Mouse (Mus musculus): ENCODE results near the gene Arhgap45.

Gene Arhgap45

DNA sequence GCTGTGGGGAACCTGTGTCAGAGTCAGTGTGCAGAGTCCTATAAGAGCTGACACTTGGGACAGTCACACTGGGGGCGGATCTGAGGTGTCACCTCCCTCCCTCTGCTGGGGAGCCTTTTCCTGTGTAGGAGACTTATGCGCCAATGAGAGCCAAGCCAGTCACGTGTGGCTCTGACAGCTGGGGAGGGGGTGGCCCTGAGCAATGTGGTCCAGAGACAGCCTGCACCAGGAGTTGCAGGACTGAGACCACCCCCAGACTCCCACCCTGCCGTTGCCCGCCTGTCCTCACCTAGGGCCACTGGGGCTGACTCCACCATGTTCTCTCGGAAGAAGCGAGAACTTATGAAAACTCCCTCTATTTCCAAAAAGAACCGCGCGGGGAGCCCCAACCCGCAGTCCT lies at the start of gene Arhgap45:
Arhgap45 (plus strand) TSS at position 143 of the 400 bp plus-strand sequence.
- no peak for DNase-seq

DNA sequence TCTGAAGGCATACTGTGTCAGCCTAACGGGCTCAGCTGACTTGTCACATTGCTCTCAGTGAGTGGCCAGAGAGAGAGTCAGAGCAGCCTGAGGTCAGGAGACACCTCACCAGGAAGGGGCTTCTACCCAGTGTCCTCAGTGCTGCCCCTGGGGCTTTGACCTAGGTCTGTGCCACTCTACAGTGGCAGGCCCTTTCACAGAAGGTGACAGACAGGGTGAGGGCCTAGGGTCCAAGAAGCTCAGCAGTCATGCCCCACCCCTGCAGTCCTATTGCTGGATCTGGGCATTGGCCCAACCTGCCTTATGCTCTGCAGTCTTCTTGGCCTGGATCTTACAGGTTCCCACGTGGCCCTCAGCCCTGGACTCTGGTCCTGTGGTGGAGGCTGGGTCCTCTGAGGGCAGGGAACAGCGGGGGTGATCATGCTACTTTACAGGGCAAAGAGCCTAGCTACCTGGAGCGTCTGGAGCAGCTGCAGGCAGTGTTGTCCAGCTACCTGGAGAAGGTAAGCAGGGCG lies 49.5 kb upstream of the Arhgap45 start:
- DNase-seq, result peak; percentile 58

DNA sequence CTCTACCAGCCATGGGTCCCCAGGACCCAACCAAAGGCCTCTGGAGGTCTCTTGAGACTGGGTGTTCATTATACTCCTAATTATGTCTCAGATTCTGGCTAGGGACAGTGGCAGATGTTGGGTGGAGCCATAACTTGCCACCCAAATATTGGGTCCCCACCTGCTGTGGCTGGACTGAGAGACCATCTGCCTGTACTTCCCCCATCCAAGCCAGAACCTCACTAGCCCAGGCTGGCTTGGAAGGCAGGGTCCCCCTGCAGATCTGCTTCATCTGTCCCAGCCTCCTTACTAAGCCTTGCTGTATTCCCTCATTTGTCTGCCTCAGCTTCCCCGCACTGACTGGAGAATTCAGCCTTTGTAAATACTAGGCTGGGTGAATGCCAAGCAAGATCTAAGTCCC lies 48.3 kb upstream of the Arhgap45 start:
- DNase-seq, result no peak

DNA sequence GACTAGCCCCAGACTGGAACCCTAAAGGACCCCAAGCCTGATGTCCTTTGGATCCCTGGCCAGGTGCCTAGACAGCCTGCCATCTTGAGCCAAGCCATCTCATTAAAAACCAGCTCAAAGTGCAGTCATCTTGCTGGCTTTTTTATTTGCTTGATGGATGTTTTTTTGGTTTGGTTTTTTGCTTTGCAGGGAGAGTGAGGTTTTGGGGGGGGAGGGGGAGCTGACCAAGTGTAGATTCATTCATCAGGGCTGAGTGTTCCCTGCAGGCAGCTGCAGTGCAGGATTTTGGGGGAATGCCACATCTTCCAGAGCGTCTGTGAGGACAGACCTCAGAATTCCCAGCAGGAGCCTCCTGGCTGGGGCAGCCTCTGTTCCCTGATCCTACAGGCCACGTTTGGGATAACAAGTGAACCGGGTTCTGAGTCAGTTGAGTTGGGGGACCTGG lies 47.3 kb upstream of the Arhgap45 start:
- no peak for DNase-seq

DNA sequence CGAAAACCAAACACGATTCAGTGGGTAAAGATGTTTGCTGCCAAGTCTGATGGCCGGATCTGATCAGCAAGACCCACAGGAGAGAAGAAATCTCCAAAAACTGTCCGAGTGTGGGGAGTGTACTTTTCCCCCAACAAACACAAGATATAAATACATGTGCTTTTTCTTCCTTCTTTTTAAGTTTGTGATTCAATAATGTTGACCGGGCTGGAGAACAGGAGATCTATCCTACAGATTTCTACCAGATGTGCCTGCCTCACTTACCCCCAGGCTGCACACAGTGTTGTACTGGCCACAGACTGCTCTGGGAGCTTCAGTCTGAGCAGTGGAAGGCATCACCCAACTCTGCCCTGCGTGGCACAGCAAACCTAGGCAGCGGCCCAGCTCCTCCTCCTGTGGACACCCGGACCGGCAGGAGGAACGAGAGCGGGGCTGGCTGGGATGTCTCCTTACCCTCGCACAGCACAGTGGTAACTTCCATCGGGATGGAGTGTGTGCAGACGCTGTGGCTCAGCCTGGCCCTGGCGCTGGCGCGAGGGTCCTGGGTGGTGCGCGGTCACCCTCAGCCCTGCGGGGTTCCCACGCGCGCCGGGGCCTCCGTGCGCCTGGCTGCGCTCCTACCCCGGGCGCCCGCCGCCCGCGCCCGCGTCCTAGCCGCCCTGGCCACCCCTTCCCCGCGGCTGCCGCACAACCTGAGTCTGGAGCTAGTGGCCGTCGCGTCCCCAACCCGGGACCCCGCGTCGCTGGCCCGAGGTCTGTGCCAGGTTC lies 45.9 kb upstream of the Arhgap45 start, which contains the start of gene Grin3b:
Grin3b (plus strand) TSS at position 301 of the 768 bp plus-strand sequence.
- DNase-seq, result no peak

DNA sequence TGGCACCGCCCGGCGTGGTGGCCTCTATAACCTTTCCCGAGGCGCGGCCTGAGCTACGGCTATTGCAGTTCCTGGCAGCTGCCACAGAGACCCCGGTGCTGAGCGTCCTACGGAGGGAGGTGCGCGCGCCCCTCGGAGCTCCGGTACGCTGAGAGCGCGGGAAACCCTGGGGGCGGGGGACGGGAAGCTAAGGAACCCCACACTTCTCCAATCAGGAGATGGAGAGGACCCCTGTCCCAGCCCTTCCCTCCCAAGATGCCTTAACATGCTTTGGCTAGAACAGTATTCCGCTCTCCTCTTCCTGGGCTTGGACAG lies 45.3 kb upstream of the Arhgap45 start:
- no peak for DNase-seq

DNA sequence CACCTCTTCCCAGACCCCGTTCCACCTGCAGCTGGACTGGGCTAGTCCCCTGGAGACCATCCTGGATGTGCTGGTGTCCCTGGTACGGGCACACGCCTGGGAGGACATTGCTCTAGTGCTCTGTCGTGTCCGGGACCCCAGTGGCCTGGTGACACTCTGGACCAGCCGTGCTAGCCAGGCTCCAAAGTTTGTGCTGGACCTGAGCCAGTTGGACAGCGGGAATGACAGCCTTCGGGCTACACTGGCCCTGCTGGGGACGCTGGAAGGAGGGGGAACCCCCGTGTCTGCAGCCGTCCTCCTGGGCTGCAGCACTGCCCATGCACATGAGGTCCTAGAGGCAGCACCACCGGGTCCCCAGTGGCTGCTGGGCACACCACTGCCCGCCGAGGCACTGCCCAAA lies 43.6 kb upstream of the Arhgap45 start:
- DNase-seq, result no peak

DNA sequence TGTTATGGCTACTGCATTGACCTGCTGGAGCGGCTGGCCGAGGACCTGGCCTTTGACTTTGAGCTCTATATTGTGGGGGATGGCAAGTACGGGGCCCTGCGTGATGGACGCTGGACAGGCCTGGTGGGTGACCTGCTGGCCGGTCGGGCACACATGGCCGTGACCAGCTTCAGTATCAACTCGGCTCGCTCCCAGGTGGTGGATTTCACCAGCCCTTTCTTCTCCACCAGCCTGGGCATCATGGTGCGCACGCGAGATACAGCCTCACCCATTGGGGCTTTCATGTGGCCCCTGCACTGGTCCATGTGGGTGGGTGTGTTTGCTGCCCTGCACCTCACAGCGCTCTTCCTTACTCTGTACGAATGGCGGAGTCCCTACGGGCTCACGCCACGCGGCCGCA lies 42.4 kb upstream of the Arhgap45 start:
- DNase-seq, result no peak

DNA sequence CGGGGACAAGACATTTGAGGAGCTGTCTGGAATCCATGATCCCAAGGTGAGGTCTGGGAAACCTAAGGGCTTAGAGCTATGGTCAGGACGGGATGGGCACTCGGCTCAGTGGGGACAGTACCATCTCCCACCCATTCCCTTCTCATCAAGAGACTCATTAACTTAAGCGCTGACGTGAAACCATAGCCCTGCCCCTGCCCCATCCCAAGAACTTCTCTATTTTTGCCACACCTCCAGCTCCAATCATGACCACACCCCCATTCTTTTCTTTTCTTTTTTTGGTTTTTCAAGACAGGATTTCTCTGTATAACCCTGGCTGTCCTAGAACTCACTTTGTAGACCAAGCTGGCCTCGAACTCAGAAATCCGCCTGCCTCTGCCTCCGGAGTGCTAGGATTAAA lies 41.8 kb upstream of the Arhgap45 start:
- DNase-seq, result no peak

DNA sequence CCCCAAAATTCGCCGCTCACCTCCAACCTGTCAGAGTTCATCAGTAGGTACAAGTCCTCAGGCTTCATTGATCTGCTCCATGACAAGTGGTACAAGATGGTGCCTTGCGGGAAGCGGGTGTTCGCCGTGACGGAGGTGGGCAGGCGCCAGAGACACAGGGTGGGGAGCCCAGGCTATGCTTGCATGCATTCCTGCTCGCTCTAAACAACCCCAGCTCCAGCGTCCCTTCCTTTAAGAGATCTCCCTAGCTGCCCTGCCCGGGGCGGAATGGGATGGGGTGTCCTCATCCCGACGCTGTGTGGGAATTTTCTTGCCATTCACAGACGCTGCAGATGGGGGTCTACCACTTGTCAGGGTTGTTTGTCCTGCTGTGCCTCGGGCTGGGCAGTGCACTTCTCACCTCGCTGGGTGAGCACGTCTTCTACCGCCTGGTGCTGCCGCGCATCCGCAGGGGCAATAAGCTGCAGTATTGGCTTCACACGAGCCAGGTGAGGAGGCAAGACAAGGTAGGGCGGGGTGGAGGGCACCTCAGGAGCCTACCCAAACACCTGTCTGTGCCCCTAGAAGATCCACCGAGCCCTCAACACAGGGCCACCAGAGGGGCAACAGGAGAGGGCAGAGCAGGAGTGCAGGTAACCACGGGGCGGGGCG lies 40.3 kb upstream of the Arhgap45 start:
- no peak for DNase-seq

DNA sequence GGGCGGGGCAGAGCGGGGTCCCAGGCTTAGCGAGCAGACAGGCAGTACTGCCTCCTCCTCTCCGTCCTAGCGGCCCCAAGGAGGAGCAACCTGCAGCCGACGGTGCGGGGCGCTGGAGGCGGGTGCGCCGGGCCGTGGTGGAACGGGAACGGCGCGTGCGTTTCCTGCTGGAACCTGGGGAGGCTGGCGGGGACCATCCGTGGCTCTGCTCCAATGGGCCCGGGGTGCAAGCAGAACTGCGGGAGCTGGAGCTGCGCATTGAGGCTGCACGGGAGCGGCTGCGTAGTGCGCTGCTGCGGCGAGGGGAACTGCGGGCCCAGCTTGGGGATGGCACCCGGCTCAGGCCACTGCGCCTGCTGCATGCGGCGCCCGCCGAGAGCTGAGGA lies 39.7 kb upstream of the Arhgap45 start:
- DNase-seq, result no peak

DNA sequence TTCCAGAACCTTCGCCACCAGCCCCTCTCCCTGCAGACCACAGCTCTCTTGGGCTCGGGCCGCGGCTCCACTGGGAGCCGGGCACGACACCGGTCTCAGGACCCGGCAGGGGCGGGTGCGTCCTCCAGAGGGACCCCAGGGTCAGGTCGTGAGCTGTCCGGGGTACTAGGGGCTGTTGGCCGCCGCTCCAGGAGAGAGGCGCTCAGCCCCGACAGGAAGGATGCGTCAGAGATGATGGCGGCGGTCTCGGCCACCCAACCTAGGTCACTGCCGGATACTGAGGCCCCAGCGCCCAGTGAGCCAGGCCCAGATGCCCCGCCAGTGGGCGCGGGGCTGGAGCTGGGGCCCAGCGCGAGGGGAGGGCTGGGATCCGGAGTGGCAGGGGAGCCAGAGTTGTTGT lies 39.1 kb upstream of the Arhgap45 start:
- DNase-seq, result no peak

DNA sequence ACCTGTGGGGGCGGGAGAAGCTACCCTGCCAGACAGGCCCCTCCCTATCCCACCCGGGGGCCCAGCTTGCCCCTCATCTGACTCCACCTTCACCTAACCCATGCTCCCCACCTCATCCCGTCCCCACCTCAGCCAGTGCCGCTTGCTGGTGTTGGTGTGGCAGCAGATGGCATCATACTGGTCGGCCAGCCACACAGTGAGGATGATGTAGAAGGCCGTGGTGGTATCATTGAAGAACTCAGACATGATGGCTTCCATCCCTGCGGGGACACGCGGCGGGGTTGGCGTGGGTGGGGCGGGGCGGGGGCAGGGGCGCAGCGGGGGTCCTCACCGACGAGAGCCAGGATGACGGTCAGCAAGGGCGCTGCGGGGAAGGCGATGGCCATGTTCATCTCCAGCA lies 38.4 kb upstream of the Arhgap45 start:
- no peak for DNase-seq

DNA sequence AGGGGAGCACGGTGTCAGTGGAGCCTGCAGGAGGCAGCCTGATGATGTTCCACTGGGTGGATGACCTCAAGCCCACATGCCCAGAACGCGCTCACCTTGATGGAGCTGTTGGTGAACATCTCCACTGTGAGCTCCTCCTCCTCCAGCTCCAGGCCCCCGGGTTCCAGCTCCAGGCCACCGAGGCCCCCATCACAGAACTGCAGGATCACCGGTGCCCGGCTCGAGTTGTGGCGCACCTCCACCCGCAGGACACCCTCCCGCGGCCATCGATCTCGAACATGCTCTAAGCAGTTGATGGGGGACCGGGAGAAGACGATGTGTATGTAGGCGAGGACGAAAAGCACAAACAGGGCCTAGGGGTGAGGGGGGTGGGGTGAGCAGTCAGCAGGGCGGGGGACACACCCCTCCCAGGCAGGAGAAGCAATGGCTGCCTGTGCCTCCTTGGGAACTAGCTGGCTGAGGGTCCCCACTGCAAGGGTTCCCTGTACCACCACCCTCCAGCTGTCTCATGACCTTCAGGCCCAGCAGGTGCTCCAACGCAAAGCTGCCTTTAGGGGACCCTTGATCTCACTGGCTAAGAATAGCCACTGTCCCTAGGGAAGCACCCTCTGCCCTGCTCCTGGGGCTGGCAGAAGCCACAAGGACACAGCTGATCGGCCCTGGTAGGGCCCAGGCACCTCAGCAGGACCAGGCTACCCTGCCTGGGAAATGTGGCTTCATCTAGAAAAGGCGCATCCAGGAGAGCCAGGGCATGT lies 36.9 kb upstream of the Arhgap45 start:
- no peak for DNase-seq

DNA sequence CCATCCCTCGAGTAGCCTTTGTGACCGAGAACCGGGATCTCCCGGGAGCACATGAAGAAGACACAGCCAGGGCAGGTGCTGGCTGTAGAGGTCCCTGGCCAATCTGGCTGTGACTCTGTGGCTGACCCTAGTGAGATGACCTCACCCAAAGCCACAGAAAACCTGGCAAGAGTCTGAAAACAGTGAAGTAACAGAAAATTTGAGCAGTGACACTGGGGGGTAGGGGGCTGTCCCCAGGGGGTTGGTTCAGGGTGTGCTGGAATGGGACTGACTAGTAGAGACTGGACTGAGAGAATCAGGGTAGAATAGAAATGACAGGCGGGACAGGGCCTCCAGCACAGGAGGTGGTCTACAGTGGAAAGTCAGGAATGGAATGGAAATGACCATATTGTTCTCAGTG lies 33.2 kb upstream of the Arhgap45 start:
- DNase-seq, result no peak

DNA sequence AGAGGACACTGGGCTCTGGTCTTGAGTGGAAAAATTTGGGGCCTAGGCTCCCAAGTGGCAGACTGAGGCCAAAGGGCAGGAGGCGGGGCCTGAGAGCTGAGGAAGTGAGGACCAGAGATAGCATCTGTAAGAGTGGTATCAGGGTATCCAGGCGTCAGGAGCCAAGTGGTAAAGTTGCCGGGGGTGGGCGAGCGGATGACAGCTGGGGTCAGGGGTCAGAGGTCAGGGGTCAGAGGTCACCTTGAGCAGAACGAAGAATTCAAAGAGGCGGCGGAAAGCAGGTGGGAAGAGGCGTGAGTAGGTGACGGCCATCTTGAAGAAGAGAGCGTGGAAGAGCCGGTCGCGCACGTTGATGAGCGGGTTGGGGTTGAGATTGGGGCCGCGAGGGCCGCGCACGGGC lies 32.8 kb upstream of the Arhgap45 start:
- peak; percentile 79 for DNase-seq

DNA sequence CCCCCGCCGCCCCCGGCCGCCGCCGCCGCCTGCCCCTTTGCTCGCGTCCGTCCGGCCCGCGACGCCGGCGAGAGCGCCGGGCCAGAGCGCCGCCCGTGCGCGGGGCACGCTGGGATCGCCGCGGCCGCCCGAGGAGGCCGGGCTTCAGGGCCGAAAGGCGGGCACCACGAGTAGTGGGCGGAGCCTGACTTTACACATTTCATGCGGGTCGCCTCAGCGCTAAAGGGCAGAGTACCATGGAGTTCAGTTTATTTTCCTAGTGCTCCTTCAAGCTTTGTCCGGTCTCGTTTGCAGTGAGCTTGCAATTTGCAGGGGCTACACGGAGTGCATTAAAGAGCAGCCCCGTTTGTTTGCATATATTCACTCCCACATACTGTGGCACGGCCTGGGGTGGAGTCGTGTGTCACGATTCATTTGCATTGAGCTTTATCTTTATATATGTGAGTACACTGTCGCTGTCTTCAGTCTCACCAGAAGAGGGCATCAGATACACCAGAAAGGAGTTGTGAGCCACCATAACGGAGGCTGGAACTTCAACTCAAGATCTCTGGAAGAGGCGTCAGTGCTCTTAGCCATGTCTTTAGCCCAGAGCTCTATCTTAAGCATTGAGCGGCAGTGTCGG lies 32.1 kb upstream of the Arhgap45 start, which contains the start of gene Tmem259:
Tmem259 (minus strand) TSS at position 136 of the 622 bp plus-strand sequence.
- DNase-seq, result peak; percentile 83

DNA sequence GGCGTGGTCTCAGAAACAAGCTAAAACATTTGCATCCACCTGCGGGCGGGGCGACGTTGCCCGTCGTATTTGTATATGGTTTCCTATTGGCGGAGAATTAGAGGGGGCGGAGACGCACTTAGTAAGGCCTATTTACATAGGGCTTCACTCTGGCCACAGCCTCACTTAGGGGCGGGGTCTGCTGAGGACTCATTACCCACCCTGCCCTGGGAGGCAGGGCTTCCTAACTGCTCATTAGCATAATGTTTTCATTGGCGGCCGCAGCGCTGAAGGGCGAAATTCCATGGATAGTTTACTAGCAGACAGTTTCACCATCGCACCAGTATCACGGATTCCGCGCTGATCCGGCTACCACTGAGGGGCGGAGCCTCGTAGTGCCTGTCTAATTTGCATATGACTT lies 31.6 kb upstream of the Arhgap45 start:
- peak; percentile 97 for DNase-seq

DNA sequence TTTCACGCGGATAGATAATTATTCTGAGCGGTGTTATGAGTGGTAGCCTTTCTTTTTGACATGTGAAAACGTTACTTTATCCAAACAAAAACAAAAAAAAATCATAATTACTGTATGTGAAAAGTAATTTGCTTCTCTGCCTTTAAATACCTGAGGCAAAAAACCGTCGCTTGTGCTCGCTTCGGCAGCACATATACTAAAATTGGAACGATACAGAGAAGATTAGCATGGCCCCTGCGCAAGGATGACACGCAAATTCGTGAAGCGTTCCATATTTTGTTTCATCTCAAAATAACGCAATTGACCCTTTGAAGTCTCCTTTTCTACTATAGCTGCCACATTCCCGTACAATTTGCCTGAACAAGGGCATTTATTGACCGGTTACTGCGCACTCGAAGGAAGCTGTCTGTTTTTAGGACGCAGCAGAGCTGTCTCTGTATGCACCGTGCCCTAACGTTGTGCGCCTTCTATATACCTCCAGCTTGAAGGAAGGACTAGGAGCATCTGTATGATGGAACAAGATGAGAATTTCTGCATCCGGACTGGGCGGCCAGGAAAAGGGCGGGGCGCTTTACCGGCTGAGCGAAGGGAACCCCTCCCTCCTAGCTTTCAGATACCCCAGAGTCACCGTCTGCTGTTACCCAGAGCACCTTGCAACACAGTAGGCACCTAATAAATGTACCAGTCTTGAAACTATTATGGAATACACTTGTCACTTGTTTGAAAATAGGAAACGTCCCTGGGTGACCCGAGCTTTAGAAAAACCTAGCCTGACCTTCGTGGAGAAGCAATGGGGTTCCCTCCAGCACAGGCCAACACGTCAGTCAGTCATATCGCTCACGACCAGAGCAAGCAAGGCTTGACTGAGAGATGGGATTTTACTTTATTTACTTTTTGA lies 30.9 kb upstream of the Arhgap45 start:
- peak; percentile 76 for DNase-seq

DNA sequence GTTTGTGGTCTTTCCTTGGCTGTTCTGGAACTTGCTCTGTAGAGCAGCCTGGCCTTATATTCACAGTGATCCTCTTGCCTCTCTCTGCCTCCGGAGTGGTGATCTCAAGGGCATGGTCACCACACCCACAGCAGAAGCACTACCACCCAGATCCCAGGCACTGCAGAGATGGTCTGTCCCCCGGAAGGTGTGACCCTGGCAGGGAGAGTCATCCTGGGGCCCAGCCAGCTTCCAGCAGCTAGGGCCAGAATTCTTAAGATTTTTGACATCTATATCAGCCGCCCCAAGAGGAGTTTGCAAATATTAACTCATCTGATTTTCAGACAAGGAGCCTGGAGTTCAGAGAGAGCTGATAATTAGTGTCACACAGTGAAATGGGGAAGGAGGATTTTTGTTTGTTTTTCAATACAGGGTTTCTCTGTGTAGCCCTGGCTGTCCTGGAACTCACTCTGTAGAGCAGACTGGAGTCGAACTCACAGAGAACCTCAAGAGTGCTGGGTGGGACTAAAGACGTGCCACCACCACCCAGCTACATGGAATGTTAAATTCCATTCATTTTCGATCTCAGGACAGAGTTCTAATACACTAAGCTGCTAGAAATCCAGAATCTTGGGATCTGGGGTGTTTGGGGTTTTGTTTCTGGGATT lies 30.1 kb upstream of the Arhgap45 start:
- DNase-seq, result peak; percentile 54

DNA sequence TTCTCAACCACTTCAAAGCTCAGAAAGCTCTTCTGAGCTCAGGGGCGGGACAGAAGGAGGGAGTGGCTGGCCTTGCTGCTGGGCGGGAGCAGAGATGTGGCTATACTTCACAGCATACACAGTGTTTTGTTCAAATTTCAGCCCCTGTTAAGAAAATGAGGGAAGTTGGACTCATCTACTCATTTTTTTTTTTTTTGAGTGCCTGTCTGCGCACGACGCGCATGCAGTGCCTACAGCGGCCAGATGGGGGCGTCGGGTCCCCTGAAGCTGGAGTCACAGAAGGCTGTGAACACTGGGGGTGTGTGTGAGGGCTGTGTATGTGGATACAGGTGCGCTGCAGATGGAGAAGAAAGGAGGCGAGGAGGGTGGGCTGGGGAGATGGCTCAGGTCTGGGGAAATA lies 29.5 kb upstream of the Arhgap45 start:
- peak; percentile 86 for DNase-seq

All from cerebellum, adult 11 months (tissue).